Mouse (Mus musculus) 3T3-L1 (cell line): ENCODE measurements around the gene Cdk20.
A peak's percentile ranks its signal among the peaks of the same experiment; 100 is the strongest.
"Not testable (repeated sequence)": the region's sequence is repeated elsewhere in the genome, so short reads cannot be mapped to it uniquely, and the experiment has no call there.

Experiments
- DNase-seq: peaks from one replicate; pipeline ENCODE4 v3.0.0-alpha.2; 2015; ENCODE audit warnings: low read depth, low spot score

Gene Cdk20

DNA sequence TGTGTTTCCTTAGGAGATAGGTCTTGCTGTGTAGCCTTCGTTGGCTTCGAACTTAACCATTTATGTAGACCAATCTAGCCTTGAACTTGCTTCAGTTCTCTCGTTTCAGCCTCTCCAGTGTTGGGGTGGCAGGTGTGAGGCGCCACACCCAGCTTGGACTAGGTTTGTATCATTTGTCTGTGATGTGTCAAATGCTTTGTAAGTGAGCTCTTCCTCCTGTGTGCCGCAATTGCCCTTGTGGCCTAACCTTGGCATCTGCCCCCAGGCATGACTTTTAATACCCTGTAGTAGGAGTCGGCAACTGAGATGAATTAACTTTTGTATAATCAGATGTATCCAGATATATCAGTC lies 9.5 kb upstream of the Cdk20 start:
- DNase-seq: no peak

DNA sequence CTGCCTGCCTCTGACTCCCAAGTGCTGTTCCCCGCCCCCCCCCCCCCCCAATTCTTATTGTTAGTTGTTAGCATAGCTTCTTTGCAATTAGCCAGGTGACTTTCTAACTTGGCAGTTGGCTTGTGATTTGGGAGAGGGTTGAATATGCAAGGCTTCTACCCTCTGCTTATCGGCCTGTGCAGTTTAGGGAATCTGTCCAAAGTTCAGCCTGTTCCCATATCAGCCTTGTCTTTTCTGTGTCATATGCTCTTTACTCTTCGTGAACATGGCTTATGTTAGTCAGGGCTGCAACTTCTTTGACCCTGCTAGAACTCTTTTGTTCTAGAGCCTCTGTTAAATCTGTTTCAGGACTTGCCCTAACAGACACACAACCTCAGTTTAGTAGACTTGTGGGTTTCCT lies 7.8 kb upstream of the Cdk20 start:
- no peak for DNase-seq

DNA sequence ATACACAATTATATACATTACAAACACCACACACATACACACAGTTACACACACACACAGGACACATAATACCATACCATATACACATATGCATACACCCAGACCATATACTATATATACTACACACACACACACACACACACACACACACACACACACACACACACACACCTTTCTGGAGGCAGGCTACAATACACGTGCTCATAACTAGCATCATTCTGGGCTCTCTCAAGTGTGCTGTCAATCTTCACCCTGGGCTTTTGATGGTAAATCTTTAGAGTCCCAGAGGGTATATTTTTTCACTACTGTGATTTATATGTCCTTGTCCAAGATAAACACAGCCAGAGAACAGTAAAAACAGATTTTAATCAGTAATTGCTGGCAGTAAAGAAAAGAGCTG lies 6.8 kb upstream of the Cdk20 start:
- peak; percentile 28 for DNase-seq

DNA sequence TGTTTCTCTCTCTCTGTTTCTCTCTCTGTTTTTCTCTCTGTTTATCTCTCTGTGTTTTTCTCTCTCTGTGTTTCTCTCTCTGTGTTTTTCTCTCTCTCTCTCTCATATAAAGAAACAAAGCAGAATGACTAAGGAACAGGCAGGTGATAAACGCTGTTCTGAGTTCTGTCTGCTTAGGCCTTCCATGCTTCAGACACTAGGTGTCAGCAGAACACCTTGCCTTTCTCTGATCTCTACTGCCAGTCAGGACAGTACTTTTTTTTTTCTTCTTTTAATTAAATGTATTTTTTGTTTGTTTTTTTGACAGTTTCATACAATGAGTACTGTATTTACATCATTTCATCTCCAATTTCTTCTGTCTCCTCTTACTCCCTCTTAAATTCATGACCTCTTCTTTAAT lies 2.8 kb upstream of the Cdk20 start:
- DNase-seq: peak; percentile 52

DNA sequence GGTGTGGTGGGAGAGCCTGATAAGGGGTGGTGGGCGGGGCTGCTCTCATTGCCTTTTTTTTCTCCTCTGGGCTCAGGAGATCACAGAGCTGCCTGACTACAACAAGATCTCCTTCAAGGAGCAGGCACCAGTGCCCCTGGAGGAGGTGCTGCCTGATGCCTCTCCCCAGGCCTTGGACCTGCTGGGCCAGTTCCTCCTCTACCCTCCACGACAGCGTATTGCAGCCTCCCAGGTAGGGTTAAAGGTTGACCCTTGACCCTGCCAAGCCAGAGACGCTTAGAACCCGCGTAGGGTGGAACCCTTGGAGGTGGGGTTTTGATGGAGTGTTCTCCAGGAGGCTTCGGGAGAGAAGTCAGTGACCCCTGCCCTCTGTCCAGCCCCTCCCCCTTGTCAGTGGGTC lies 5.7 kb downstream of the Cdk20 start:
- DNase-seq: no peak

DNA sequence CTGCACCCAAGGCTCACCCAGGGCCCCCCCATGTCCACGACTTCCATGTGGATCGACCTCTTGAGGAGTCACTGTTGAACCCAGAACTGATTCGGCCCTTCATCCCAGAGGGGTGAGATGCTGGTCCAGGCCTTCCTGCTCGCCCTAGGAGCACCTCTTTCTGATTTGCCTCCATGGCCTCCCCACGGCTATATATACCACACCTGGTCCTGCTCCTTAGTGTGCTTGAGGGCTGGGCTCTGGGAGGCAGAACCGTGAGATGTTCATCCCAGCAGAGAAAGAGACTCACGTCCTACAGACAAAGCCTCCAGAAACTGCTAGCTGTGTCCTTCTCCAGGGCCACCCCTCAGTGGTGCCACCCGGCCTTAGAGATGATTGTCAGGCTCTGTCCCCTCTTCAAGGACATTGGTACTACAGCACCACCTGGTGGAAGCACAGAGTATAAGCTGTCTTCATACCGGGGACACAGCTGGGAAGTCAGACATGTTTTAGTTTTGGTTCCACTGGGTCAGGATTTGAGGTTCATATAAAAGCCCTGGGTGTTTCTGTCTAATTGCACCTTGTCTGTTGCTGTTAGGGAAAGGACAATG lies 6.8 kb downstream of the Cdk20 start:
- peak; percentile 83 for DNase-seq

DNA sequence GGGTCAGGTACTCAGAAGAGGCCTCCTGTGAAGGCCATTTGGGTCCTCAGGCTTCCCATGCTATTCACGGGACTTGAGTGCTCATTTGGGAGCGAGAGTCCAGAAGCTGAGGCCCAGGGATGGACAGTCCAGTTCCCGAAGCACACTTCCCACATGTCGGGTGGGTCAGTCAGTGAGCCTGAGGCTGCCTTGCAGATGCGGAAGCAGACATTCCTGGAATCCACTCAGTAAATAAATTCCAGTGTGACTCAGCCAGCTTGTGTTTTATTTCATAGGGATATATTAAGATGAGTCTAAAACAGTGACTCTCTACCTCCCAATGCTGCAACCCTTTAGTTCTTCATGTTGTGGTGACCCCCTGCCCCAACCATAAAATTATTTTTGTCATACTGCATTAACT lies 7.4 kb downstream of the Cdk20 start:
- DNase-seq: peak; percentile 62

DNA sequence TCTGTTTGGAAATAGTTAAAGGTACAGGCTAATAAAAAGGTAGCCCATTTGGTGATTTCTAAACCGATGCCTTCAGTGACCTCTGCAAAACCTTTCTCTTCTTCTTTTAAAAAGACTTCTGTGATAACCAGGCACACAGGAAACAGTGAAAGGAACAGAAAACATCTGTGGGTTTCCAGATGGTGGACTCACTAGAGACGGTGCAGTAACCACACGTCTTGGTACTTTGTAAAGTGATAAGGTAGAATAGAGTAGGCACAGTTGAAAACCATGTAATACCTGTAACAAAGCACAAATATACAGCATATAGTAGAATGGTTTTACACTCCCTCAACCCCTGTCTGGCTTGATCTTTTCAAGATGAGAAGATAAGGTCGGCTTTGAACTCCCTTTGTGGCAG lies 8.5 kb downstream of the Cdk20 start:
- no peak for DNase-seq

DNA sequence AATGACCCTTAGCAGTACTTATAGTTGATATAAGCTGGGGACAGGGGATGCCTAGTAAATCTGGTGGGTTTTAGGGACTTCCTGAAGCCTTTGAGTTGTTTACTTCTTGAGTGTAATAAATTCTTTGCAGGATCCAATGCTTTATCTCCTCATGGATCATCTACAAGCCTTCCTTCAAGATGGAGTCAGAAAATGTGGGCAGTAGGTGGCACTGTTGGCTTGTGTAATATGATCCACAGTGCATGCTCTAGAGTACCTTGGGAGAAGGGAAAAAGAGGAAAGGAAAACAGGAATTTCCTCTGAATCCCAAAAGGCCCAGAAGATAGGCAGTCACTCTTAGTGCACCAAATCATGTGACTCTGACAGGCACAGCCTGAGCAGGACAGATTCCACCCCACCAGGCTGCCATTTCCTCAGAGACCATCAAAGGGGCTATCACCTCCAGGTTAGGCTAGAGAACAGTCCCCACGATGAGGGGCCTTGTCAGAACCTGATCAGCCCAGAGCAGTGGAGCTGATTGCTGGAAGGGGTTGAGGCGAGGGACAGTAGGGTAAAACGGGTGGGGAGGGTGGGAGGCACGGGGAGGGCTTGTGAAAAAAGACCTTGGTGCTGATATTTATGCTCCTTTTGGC lies 11.3 kb downstream of the Cdk20 start:
- peak; percentile 63 for DNase-seq

DNA sequence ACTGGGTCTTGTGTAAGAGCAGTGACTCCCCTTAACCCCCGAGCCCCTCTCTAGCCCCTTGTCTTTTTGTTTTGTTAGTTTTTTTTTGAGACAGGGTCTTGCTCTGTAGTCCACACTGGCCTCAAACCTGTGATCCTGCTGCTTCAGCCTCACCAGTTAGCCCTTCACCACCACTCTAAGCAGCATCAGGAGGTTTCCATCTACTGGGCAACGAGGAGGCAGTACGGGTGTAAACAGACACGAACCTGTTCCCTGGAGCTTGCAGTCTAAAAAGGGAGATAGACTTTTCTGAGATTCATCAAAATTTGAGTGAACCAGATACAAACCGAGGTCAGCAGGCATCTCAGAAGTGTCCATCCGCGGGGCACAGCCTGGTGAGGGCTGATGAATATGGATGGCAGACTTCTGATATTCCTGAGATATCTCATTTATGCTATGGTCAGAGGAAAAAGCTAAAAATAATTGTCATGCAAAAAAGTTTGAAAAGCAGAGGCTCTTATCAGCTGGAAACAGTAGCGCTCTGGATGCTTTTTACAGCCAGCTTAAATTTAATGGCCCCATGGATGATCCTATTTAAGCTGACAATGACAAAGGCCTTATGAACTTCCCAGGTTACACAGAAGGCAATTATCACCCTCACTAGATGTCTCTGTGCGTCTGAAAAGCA lies 13.3 kb downstream of the Cdk20 start:
- DNase-seq: no peak

DNA sequence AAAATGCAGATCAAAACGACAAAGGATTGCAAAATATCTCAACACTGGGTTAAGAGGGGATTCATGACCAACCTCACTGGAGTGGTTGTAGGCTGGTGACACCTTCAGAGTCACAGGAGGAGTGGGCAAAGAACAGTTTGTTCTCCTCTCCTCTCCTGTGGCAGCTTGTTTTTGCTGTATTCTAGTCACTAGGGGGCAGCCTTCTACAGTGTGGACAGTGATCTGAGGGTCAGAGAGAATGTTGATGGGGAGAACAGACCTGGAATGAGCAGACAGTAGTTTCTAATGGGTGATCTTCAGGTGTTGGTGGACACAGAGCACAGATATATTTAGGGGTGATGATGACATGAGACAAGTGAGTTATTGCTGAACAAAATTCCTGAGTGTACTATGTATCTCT lies 15.8 kb downstream of the Cdk20 start:
- DNase-seq: peak; percentile 48

DNA sequence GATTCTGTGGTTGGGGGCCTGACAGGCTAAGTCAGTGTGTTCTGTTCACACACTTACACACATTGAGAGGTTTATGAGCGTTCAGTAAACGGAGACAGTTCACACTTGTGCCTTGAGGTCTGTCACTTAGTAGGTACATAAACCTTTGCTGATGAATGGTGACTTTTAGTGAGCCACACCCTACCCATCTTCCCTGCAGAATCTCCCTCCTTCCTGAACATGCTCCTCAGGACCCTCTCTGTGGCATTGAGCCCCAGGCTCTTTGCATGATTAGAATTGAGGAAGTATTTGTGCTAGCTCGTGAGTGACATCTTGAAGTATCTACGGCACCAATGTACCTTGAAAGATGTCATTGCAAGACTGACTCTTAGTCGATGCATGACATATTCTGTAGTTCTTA lies 16.6 kb downstream of the Cdk20 start:
- no peak for DNase-seq

DNA sequence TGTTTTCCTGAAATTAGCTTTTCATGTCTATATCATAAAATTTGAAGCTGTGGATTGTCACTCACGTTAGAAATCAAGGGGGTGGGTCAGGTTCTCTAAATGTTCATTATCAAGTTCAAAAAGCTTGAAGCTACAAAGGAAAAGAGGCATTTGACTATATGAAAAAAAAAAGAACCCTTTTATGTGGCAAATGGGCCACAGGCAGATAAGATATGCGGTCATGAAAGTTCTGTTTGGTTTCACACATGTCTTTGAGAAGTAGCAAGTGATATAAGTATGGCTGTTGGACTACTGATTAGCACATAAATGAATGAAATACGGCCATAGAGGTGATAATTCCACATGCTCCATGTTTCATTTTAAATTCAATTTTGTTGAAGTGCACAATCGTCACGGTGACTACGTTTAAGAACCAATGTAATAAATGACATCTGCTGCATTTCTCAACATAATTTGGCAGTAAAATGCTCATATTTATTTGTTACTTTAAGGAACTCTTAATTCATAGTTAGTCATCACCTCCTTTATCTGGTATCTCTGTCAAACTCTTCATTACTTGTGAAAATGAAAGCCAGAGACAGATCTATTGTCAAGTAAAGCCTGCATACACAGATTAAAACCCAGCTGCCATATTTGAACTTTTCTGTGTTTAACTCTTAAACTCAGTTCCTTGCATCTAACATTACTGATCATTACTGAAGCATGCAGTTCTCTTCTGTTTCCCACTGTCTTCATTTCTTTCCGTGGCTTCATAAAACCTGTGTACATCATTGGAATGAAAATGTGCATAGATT lies 18.1 kb downstream of the Cdk20 start:
- DNase-seq: no peak

DNA sequence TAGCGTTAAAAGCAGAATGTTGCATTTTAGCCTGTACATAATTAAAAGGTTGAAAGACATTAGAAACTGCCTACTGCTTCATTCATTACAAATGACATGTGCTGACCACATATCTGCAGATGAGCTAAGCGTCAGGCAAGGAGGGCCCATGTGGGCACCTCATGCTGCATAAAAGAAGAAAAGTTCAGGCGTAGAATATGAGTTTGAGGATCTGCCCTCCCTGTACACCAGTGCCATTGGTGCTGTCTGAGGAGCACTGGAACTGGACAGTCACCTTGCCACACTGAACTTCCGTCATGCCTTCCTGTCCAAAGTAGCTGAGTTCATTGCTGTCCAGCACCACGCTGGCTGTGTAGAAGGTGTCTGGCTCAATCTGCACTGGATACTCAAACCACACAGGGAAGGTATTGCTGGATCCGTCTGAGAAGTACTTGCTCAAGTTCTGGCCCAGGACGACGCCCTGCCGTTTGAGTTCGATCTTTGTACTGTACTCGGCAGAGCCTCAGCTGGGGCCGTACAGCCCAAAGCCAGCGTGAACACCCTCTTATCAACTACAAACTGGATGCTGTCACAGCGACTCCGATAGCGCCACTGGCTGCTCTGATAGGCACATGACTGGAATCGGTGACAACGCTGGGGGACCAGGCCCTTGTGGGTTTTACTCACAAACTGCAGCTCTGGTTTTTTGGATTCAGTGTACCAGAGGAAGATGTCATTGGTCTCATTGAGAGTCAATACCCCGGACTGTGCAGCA lies 25.3 kb downstream of the Cdk20 start:
- not testable (repeated sequence) for DNase-seq

DNA sequence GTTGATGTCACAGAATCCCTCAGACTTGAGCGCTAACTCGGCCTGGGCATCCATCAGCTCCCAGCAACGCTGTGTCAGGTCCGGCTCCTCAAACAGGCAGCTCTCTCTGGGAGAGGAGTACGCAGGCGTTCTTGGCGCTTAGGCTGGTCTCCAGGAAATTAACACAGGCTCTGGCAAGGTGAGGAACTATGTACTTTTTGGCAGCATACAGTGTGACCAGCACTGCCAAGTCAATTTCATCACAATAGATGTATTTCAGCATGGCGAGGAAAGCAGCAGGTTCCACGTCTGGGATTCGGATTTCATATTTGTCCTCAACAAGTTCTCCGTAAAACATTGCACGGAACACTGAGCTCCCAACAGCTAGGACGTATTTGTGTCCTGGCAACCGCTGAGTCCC lies 26.1 kb downstream of the Cdk20 start:
- DNase-seq: no peak

DNA sequence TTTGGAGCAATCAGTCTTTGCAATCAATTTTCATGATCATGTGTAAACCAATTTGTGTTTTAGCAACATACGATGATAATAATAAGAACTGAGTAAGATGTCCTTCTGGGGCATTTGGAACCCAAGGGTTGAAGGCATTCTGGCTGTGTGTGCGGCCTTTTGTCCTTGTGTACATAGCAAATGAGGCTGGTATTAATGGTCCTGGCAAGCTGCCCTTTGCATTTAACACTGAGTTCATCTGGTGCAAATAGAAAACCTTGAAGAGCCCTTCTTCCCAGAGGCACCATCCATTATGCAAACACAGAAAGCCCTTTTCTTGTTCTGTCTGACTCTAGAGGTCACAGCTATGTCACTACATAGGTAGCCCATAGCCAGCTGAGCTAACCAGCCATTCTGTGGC lies 30.5 kb downstream of the Cdk20 start:
- no peak for DNase-seq

DNA sequence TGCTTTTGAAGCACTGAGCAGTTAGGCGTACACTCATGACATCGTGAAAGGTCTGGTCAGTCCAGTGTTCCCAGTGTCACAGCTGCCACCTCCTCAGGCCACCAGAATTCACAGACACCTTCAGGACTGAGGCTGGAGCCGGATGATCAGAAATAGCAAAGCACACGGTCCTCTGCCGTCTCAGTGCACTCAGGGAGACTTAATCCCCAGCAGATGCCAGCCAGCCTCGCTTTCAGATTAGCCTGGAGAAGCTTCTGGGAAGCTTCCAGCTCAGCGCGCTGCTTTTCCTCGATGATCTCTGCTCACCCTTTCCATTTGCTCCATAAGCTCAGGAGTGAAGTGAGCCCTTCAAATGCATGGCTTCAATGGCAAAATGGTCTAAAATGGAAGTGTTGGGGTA lies 33.1 kb downstream of the Cdk20 start:
- DNase-seq: no peak

DNA sequence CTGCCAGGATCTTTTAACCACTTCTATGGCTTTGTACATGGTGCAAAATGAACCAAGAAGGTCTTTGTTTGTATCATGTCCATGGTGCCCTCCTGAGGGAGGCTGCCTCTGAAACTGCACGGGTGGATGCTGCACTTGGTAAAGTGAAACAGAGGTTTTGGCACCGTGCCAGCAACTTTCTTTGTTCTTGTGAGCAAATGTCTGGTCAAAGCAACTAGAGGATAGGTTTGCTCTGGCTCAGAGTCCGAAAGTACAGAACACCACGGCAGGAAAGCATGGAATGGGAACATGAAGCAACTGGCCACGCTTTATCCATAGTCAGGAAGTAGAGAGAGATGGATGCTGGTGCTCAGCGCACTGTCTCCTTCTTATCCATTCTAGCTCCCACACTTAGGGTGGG lies 35.8 kb downstream of the Cdk20 start:
- DNase-seq: no peak

DNA sequence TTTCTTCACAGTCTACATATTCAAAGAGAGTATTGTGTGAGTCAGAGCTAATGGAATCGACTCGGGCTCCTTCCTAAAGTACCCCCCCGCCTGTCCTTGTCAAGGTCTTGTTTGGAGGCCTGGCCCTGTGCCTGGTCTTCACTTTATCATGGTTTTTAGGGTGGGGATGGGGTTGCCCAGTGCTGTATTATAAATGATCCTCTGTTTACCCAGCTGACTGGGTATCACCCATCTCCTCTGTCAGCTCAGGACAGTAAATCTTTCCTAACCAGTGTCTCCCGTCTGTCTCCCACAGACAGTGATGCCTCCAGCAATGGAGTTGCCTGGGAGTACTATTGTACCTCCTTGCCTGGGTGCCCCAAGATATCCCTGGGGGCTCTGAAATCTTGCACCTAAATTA lies 45.9 kb downstream of the Cdk20 start:
- no peak for DNase-seq

DNA sequence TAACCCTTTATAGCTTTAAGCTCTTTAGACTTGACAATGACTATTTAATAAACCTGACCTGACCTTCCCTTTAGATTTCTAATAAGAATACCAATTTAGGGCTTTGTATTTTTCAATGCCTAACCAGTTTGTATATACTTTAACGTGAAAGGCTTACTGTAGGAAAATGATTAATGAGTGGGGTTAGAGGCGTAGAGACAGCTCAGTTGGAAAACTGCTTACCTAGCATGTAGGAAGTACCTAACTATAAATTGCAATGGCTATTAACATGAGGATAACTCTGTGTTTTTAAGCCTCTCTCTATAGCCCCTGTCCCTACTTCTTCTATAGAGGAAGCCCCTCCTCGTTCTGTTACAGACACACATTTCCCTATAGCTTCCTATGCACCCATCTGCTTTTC lies 47.8 kb downstream of the Cdk20 start:
- DNase-seq: no peak

DNA sequence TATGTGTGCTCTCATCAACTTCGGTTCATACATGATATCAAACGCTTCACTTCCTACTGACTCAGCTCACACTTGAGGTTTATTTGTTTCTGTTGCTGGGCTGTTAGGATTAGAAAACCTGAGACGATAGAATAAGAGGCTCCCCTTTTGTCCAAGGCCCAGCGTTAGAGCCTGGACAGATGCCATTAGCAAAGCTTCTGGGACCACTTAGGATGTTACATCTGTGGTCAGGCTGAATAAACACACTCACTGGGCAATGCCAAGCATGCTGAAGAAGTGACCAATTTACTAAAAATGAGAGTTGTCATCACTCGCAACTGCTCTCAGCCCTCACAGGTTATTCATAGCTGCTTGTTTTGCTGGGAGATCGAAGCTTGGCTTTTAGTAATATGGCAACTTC lies 57.8 kb downstream of the Cdk20 start:
- peak; percentile 16 for DNase-seq
